Mouse (Mus musculus) G1E (cell line): ENCODE measurements around the gene 4921536K21Rik.

Experiments
- CTCF ChIP-seq: IDR thresholded peaks from 2 replicates; pipeline ENCODE4 v1.5.1; 2012; ENCODE audit warnings: low read depth, low read length, inconsistent platforms, mixed read lengths
- GATA1 ChIP-seq: IDR thresholded peaks from 2 replicates; pipeline ENCODE4 v1.6.1; 2012; ENCODE audit warnings: borderline replicate concordance, low read length, inconsistent platforms, mixed read lengths
- GATA2 ChIP-seq: IDR thresholded peaks from 2 replicates; pipeline ENCODE4 v1.6.1; 2012; ENCODE audit warnings: low read depth, low read length, inconsistent platforms, borderline replicate concordance
- POLR2AphosphoS5 ChIP-seq: IDR thresholded peaks from 2 replicates; pipeline ENCODE4 v1.6.1; 2012; ENCODE audit warnings: low read depth, low read length, inconsistent platforms; ENCODE audit not compliant: insufficient replicate concordance

- no peak for TF ChIP-seq CTCF
- no peak for TF ChIP-seq POLR2AphosphoS5
- TF ChIP-seq GATA2: no peak
- no peak for TF ChIP-seq GATA1
These were observed 31.0 kb upstream of the 4921536K21Rik start for GRCm38 (mm10) chr11:3925916-3926315.
